Mouse (Mus musculus): ENCODE results near the gene Hoxa3. TPM values are rescaled to one million over a fixed set of nuclear protein-coding genes. Genes with fewer than 3 reads are reported as not detected.

Gene Hoxa3
- total and polyA plus RNA-seq, 3 experiments, result 0.55 to 1.3 (median 0.76) TPM

GRCm38 (mm10) chr6:52259811-52260261 is 46.7 kb upstream of the Hoxa3 start:
- Histone ChIP-seq H3K9ac (ENCODE audit: low read depth, low read length) (no peak overlapping the region; the same call in 1 of the 2 replicates), H3K27ac (no peak overlapping the region), H3K36me3 (ENCODE audit: control insufficient read depth, insufficient read depth, low read length) (no peaks in the 10 kb centered on the region), H3K79me2 (replicated peaks; ENCODE audit: control insufficient read depth, insufficient read depth, low read length) (no peaks in the 10 kb centered on the region), H3K4me3 (no peak overlapping the region), H3K27me3 (ENCODE audit: control insufficient read depth, insufficient read depth, low read length) (peaks cover 33% of the 10 kb centered on the region), H3K4me1 (ENCODE audit: control insufficient read depth, insufficient read depth, low read length) (no peaks in the 10 kb centered on the region; the same call in 1 of the 2 replicates)
- 2% methylated on average over 39 of the region's 39 CpGs for WGBS
- intact Hi-C loops (cut with DNase I), result loop anchor here (5.0 kb wide), 3 partner anchors 317 to 882 kb away; no protein-coding TSS in a partner anchor
- peak in 1 of 2 experiments; percentile 55 for DNase-seq
- TF ChIP-seq EP300 (IDR thresholded peaks at IDR 0.05; ENCODE audit: insufficient read depth, low read depth, low read length) (no peak), CTCF (IDR thresholded peaks at IDR 0.05) (no peak)

DNA sequence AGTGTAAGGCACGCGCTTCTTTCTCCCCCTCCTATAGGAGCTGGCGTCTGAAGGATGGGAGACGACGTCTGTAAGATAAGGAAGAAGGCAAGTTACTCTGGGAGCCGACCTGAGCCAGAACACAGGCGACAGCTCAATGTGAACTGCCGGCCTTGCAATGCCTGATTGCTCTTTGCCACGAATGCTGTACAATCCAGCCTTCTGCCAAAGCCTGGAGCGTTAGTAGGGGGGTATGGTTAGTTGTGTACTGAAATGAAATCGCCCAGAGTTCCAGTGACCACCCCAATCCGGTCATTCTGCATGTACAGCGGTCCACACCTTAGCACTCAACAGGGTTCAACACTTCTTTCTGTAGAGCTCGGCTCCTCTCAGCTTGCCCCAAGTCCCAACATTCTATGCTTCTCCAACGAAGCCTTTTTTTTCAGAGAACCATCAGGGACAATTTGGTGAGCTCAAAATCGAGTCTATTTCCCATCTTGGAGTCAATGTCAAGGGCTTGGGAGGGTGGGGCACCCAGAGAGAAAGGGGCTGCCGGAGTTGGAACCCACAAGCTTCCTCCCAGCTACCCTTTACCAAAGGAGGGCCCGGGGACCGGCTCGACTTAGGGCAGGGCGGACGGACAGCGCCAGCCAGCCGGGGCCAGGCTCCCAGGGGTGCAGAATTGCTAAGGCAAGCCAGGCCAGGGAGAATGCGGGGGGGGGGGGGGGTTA is 46.1 kb upstream of the Hoxa3 start:
- WGBS, result 4% methylated on average over 25 of the region's 25 CpGs
- Histone ChIP-seq H3K9ac (ENCODE audit: low read depth, low read length) (no peak overlapping the region), H3K4me3 (no peak overlapping the region), H3K79me2 (replicated peaks; ENCODE audit: control insufficient read depth, insufficient read depth, low read length) (no peaks in the 10 kb centered on the region), H3K4me1 (ENCODE audit: control insufficient read depth, insufficient read depth, low read length) (no peaks in the 10 kb centered on the region; the same call in 1 of the 2 replicates), H3K36me3 (ENCODE audit: control insufficient read depth, insufficient read depth, low read length) (no peaks in the 10 kb centered on the region), H3K27me3 (ENCODE audit: control insufficient read depth, insufficient read depth, low read length) (peaks cover 33% of the 10 kb centered on the region), H3K27ac (no peak overlapping the region)
- no peak for DNase-seq
- intact Hi-C loops (cut with DNase I), result loop anchor here (5.0 kb wide), 3 partner anchors 318 to 883 kb away; no protein-coding TSS in a partner anchor
- TF ChIP-seq EP300 (IDR thresholded peaks at IDR 0.05; ENCODE audit: insufficient read depth, low read depth, low read length) (no peak), CTCF (IDR thresholded peaks at IDR 0.05) (no peak), POLR2A (IDR thresholded peaks at IDR 0.05; ENCODE audit: insufficient read depth, low read depth, low read length) (no peak)

DNA sequence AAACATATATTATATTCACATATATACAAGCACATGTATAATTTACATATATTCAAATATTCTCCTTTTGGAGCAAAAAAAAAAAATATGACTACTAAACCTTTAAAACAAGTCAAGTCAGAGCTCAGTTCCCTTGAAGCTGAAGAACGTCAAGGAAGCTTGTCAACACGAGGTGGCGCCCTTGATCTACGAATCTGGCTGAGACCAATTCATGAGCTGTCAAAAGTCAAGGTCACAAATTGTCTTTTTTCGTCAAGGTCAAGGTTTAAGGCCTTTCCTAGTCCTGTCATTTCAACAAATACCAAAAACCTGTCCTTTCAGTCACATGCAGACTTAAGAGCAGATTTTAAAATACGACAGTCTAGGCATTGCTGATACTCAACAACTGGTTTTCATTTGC is 43.8 kb upstream of the Hoxa3 start:
- peak; percentile 78 to 88 for DNase-seq
- Histone ChIP-seq H3K36me3 (ENCODE audit: control insufficient read depth, insufficient read depth, low read length) (no peaks in the 10 kb centered on the region), H3K27ac (no peak overlapping the region), H3K4me3 (no peak overlapping the region), H3K9ac (ENCODE audit: low read depth, low read length) (no peak overlapping the region), H3K4me1 (ENCODE audit: control insufficient read depth, insufficient read depth, low read length) (no peaks in the 10 kb centered on the region; the same call in 1 of the 2 replicates), H3K79me2 (replicated peaks; ENCODE audit: control insufficient read depth, insufficient read depth, low read length) (no peaks in the 10 kb centered on the region), H3K27me3 (ENCODE audit: control insufficient read depth, insufficient read depth, low read length) (peaks cover 37% of the 10 kb centered on the region)
- intact Hi-C loops (cut with DNase I), result loop anchor here (1.0 to 5.0 kb wide), 7 partner anchors 320 to 885 kb away; no protein-coding TSS in a partner anchor
- TF ChIP-seq CTCF (IDR thresholded peaks at IDR 0.05) (peak; percentile 93), POLR2A (IDR thresholded peaks at IDR 0.05; ENCODE audit: insufficient read depth, low read depth, low read length) (no peak), EP300 (IDR thresholded peaks at IDR 0.05; ENCODE audit: insufficient read depth, low read depth, low read length) (0 out of 2 replicates have a peak, but pooled peaks have one; percentile 64)
- WGBS, result 2% methylated on average over 6 of the region's 6 CpGs

GRCm38 (mm10) chr6:52253511-52254500 is 40.7 kb upstream of the Hoxa3 start:
- TF ChIP-seq EP300 (IDR thresholded peaks at IDR 0.05; ENCODE audit: insufficient read depth, low read depth, low read length), result no peak
- no peak for TF ChIP-seq POLR2A (IDR thresholded peaks at IDR 0.05; ENCODE audit: insufficient read depth, low read depth, low read length)
- TF ChIP-seq CTCF (IDR thresholded peaks at IDR 0.05), result no peak
- WGBS, result 4% methylated on average over 59 of the region's 59 CpGs
- Histone ChIP-seq H3K27me3 (ENCODE audit: control insufficient read depth, insufficient read depth, low read length) (peaks cover 25% of the 10 kb centered on the region), H3K4me1 (ENCODE audit: control insufficient read depth, insufficient read depth, low read length) (no peaks in the 10 kb centered on the region), H3K79me2 (replicated peaks; ENCODE audit: control insufficient read depth, insufficient read depth, low read length) (no peaks in the 10 kb centered on the region), H3K4me3 (no peak overlapping the region), H3K36me3 (ENCODE audit: control insufficient read depth, insufficient read depth, low read length) (no peaks in the 10 kb centered on the region), H3K27ac (no peak overlapping the region), H3K9ac (ENCODE audit: low read depth, low read length) (no peak overlapping the region)
- DNase-seq, result peak; percentile 29 to 53
- intact Hi-C loops (cut with DNase I), result loop anchor here (5.0 kb wide), 1 partner anchor 37 kb away; no protein-coding TSS in a partner anchor

DNA sequence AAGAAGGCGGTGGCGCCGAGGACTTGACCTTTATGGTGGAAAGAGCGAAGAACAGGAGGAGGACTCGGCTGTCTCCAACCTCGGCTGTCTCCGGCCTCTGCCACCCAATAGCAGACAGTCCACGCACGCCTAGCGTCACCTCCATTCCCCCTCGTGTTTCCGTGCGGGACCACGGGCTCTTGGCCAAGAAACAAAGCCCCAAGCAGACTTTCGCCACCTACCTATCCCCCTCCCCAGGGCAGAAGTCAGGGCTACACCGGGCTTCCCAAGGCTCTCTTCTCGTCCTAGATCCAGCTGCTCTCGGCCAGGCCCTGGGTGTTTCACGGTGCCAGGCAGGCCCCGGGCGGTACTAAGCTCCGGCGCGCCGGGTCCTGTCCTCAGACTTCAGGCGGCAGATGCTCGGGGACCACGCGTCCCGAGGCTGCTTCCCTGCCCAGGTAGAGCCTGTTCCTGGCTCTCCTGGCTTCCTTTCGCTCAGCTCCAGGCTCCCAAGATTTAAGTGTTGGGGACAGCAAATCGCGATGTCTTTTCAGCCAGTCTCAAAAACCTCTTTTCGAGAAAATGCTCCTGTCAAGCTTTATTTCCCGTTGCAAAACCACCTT is 39.7 kb upstream of the Hoxa3 start:
- H3K4me1 ChIP-seq (ENCODE audit: control insufficient read depth, insufficient read depth, low read length), result no peaks in the 10 kb centered on the region
- H3K27me3 ChIP-seq (ENCODE audit: control insufficient read depth, insufficient read depth, low read length), result peaks cover 33% of the 10 kb centered on the region
- no peaks in the 10 kb centered on the region for H3K79me2 ChIP-seq (replicated peaks; ENCODE audit: control insufficient read depth, insufficient read depth, low read length)
- H3K36me3 ChIP-seq (ENCODE audit: control insufficient read depth, insufficient read depth, low read length), result no peaks in the 10 kb centered on the region
- no peak overlapping the region for H3K4me3 ChIP-seq
- H3K27ac ChIP-seq, result no peak overlapping the region
- TF ChIP-seq CTCF (IDR thresholded peaks at IDR 0.05) (no peak), EP300 (IDR thresholded peaks at IDR 0.05; ENCODE audit: insufficient read depth, low read depth, low read length) (no peak), POLR2A (IDR thresholded peaks at IDR 0.05; ENCODE audit: insufficient read depth, low read depth, low read length) (no peak)
- 3% methylated on average over 35 of the region's 35 CpGs for WGBS
- no peak overlapping the region for H3K9ac ChIP-seq (ENCODE audit: low read depth, low read length)
- DNase-seq, result peak in 1 of 2 experiments; percentile 32
- intact Hi-C loops (cut with DNase I), result loop anchor here (5.0 kb wide), 1 partner anchor 36 kb away; no protein-coding TSS in a partner anchor

All from heart, adult 2 months (tissue).